Mouse (Mus musculus) G1E (cell line): ENCODE measurements around the gene Auts2.

Source experiments
- CTCF ChIP-seq: IDR thresholded peaks from 2 replicates; pipeline ENCODE4 v1.5.1; 2012; ENCODE audit warnings: low read depth, low read length, inconsistent platforms, mixed read lengths
- GATA1 ChIP-seq: IDR thresholded peaks from 2 replicates; pipeline ENCODE4 v1.6.1; 2012; ENCODE audit warnings: borderline replicate concordance, low read length, inconsistent platforms, mixed read lengths

DNA sequence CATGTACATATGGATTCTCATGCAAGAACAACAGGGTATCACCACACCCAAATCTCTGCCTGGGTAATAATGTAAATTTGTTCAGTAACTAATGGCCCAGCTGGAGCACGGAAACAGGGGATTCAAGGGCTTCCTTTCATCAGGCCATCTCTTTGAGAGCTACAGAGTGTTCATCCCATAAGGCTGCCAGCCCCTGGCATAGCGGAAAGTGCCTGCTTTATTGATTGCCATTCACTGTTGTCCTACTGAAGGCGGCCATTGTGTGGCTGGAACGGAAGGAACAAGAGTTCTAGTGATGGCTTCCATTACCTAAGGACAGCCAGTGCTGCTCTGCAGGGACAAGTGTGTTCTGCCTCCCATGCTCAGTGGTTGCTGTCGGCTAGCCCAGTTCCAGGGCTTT is 865.6 kb downstream of the Auts2 start:
- no peak for TF ChIP-seq CTCF
- no peak for TF ChIP-seq GATA1
